Mouse (Mus musculus) thymus, postnatal 14 days (tissue): ENCODE data around the gene Agtrap.
A peak's percentile ranks its signal among the peaks of the same experiment; 100 is the strongest.
"Not testable (repeated sequence)": the region's sequence is repeated elsewhere in the genome, so short reads cannot be mapped to it uniquely, and the experiment has no call there.

ENCODE experiments used
- DNase-seq: peaks from one replicate; pipeline ENCODE4 v3.0.0; 2021

Gene Agtrap

DNA sequence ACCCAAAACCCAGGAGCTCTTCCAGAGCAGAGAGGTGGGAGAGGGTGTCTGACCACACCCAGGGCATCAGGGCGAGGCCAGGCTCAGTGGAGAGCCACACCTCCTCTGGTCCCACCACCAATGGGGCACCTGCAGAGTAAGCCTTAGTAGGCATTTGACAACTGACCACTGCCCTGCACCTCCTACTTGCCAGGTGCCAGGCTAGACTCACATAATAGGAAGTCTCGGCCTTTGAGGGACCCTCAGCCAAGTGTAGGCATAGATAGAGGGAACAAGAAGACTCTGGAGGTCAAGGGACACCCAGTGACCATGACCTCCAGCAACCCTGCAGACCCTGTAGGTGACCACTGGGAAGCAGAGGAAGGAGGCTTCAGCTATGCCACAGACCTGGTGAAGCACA lies 43.7 kb downstream of the Agtrap start:
- DNase-seq = no peak

DNA sequence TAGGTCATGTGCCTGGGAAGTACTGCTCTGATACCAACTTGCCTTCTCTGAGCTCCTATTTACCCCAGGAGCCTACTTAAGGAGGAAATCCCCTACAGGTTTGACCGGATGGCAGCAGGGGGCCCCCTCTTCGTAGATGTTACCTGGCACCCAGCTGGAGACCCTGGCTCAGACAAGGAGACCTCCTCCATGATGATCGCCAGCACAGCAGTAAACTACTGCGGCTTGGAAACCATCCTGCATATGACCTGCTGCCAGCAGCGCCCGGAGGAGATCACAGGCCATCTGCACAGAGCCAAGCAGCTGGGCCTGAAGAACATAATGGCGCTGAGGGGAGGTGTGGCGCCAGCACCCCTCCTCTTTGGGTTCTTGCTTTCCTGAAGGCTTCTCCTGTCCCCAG lies 44.5 kb downstream of the Agtrap start:
- DNase-seq = not testable (repeated sequence)

- peak; percentile 71 for DNase-seq
These were observed 46.1 kb downstream of the Agtrap start for GRCm38 (mm10) chr4:148041611-148042191.

- peak; percentile 37 for DNase-seq
These were observed 46.8 kb downstream of the Agtrap start for GRCm38 (mm10) chr4:148040933-148041610.

DNA sequence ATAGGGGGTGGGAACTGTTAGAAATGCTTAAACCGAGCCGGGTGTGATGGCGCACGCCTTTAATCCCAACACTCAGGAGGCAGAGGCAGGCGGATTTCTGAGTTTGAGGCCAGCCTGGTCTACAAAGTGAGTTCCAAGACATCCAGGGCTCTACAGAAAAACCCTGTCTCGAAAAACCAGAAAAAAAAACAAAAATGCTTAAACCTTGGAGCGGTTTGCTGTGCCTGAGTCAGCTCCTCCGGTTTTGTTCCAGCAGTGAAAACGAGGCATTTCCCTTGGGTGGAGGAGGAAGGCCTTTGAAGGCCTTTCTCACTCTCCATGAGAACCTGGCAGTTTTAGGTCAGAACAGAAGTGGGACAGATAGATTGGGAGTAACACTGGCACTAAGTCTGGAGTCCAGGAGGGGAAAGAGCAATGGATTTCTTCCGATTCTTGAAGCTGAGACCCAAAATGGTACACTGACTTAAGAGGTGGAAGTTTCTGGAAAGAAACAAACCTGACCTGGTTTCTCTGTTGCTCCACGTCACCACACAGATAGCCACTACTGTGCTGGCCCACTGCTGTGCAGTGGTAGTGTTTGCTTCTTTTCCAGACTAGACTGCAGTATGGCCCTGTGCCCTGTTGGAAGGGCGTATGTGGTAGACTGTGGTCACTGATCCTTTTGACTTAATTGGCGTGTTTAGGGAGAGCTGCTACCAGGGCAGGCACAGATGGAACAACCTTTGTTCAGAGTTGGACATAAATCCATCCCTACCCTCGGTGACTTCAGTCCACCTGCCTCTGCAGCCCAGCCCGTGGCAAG lies 47.6 kb downstream of the Agtrap start:
- DNase-seq = no peak

- DNase-seq = peak; percentile 24
These were observed 48.4 kb downstream of the Agtrap start for GRCm38 (mm10) chr4:148039254-148040028.

- peak; percentile 99 for DNase-seq
These were observed 49.1 kb downstream of the Agtrap start, which contains the start of the genes Clcn6 and Mthfr for GRCm38 (mm10) chr4:148038600-148039253. Gene Clcn6 (minus strand): TSS chr4:148038821. Gene Mthfr (plus strand): TSS chr4:148039077.

- no peak for DNase-seq
These were observed 49.7 kb downstream of the Agtrap start for GRCm38 (mm10) chr4:148038079-148038599.

GRCm38 (mm10) chr4:148035440-148035839 lies 52.4 kb downstream of the Agtrap start:
- DNase-seq = no peak

DNA sequence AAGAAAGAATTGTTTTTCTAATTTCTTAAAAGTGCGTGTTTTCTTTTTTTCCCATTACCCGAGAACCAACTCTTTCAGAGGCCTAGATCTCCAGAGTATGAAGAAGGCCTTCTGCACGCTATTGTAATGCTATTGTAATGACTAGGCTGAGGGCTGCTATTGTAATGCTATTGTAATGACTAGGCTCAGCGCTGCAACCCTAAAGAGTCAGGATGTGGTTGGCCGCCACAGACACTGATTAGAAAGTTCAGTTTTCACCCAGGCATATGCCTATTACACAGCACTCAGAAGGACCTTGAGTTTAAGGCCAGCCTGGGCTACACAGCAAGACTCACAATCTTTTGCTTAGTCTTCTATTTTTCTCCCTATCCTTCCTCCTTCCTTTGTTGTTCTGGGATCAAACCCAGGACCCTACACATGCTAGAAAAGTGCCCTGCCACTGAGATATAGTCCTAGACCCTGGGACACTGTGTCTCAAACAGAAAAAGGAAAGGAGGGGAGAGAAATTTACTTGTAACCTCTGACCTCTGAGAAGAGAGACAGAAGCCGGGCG lies 53.9 kb downstream of the Agtrap start:
- no peak for DNase-seq

- no peak for DNase-seq
These were observed 57.3 kb downstream of the Agtrap start for GRCm38 (mm10) chr4:148030506-148030905.

DNA sequence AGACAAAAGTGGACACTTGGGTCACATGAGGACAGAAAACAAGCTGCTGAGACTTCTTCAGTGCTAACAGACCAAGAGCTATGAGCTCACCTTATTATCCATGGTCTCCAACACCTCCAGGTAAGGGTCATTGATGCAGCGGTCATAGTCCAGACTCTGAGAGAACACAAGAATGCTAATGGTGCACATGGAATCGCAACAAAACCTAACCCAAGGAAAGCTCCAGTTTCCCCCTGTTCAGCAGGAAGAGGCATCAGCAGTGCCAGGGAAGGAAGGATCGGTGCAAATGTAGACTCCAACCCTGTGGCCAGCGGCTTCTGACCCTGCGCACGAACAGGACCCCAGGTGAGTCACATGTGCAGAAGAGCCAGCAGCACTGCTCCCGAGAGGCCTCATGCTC lies 58.5 kb downstream of the Agtrap start:
- no peak for DNase-seq
